Mouse (Mus musculus) heart, adult 2 months (tissue): ENCODE results near the gene Timm10. TPM values are rescaled to one million over a fixed set of nuclear protein-coding genes. Genes with fewer than 3 reads are reported as not detected.

Experiments
- DNase-seq, 2 experiments: peaks; one replicate each; pipeline ENCODE4 v3.0.0; 2021
- H3K27ac ChIP-seq: fragments of 200-600 bp; 2 replicates; pipeline ENCODE4 v1.8.1; 2022
- H3K27me3 ChIP-seq: fragments of 200-500 bp; 2 replicates; pipeline ENCODE4 v1.6.1; 2012; ENCODE audit warnings: mild to moderate bottlenecking, low read length, inconsistent platforms, mixed read lengths; ENCODE audit not compliant: control insufficient read depth, insufficient read depth
- H3K36me3 ChIP-seq: fragments of 200-500 bp; 2 replicates; pipeline ENCODE4 v1.6.1; 2012; ENCODE audit warnings: low read length, inconsistent platforms; ENCODE audit not compliant: control insufficient read depth, insufficient read depth
- H3K4me1 ChIP-seq: fragments of 200-500 bp; 2 replicates; pipeline ENCODE4 v1.6.1; 2011; ENCODE audit warnings: low read length; ENCODE audit not compliant: control insufficient read depth, insufficient read depth
- H3K4me3 ChIP-seq: fragments of 200-600 bp; 2 replicates; pipeline ENCODE4 v1.8.1; 2022
- H3K79me2 ChIP-seq: fragments of 200-500 bp; replicated peaks from 2 replicates; pipeline ENCODE4 v1.6.1; 2012; ENCODE audit warnings: mild to moderate bottlenecking, inconsistent platforms, low read length, moderate library complexity, mixed read lengths; ENCODE audit not compliant: control insufficient read depth, insufficient read depth
- H3K9ac ChIP-seq: fragments of 200-500 bp; 2 replicates; pipeline ENCODE4 v1.6.1; 2012; ENCODE audit warnings: low read depth, mild to moderate bottlenecking, control low read depth, inconsistent platforms, low read length, mixed read lengths
- CTCF ChIP-seq: fragments of 200-600 bp; IDR thresholded peaks from 2 replicates; pipeline ENCODE4 v1.8.1; 2022; ENCODE audit warnings: antibody characterized with exemption, mild to moderate bottlenecking, moderate library complexity
- EP300 ChIP-seq: fragments of 200-500 bp; IDR thresholded peaks from 2 replicates; pipeline ENCODE4 v1.6.1; 2011; ENCODE audit warnings: low read depth, low read length, control low read depth; ENCODE audit not compliant: insufficient read depth
- POLR2A ChIP-seq: fragments of 200-500 bp; IDR thresholded peaks from 2 replicates; pipeline ENCODE4 v1.6.1; 2011; ENCODE audit warnings: mild to moderate bottlenecking, low read depth, low read length, control low read depth; ENCODE audit not compliant: insufficient read depth
- WGBS: fragments of 180-500 bp; shearing (Covaris S2); methylation state at CpG from one replicate; pipeline ENCODE4 v1.1.7; 2018; 5-methylcytosine and 5-hydroxymethylcytosine counted together
- intact Hi-C: fragments of 180-260 bp; cut with DNase I; formaldehyde crosslinking; loops from one replicate; pipeline ENCODE4 v1.15.1; 2025
- polyA plus RNA-seq: library from polyadenylated mRNA; depleted of rRNA; stranded (reverse); fragments of >200 nt; gene quantifications from 2 replicates; pipeline ENCODE4 v1.2.3, GENCODE M21; 2012; rRNA removed
- total RNA-seq, 2 experiments: library from RNA; stranded (reverse); gene quantifications; 2 replicates each; pipeline ENCODE4 v1.2.3; 2021

Timm10 gene
- total and polyA plus RNA-seq, 3 experiments: 106 to 129 (median 123) TPM

- H3K36me3 ChIP-seq: no peaks in the 10 kb centered on the region
- no peaks in the 10 kb centered on the region for H3K79me2 ChIP-seq
- H3K4me3 ChIP-seq: no peak overlapping the region
- peaks cover 1% of the 10 kb centered on the region; the same call in 1 of the 2 replicates for H3K27me3 ChIP-seq
- H3K27ac ChIP-seq: no peak overlapping the region
- no peak for DNase-seq
- WGBS: 46% methylated on average over 6 of the region's 6 CpGs
- no peak overlapping the region for H3K9ac ChIP-seq
- intact Hi-C loops: no loop called here
- H3K4me1 ChIP-seq: no peaks in the 10 kb centered on the region
- TF ChIP-seq EP300 (no peak), POLR2A (no peak), CTCF (no peak)
These were observed 49.0 kb downstream of the Timm10 start for GRCm38 (mm10) chr2:84875842-84876241.

Other genes with a start within 250 kb of the Timm10 start
- gene Ctnnd1, start 176.2 kb upstream of the Timm10 start, total RNA-seq: 10 to 100 TPM; 53.4 to 61.4 TPM
- gene Ctnnd1, start 176.2 kb upstream of the Timm10 start, polyA plus RNA-seq: 26.5 and 54.5 TPM in 2 replicates
- gene Btbd18, start 167.9 kb upstream of the Timm10 start, total RNA-seq: not detected
- not detected in 2 replicates for gene Btbd18, start 167.9 kb upstream of the Timm10 start, polyA plus RNA-seq
- gene Selenoh, start 156.2 kb upstream of the Timm10 start, total RNA-seq: 10 to 100 TPM; 21.8 to 28.0 TPM
- gene Selenoh, start 156.2 kb upstream of the Timm10 start, polyA plus RNA-seq: 18.0 and 19.6 TPM in 2 replicates
- 1 to 10 TPM; 5.8 to 5.9 TPM for gene Gm28635, start 149.0 kb upstream of the Timm10 start, total RNA-seq
- not detected in 2 replicates for gene Gm28635, start 149.0 kb upstream of the Timm10 start, polyA plus RNA-seq
- gene Med19, start 148.6 kb upstream of the Timm10 start, total RNA-seq: 10 to 100 TPM; 11.5 to 14.2 TPM
- gene Med19, start 148.6 kb upstream of the Timm10 start, polyA plus RNA-seq: 6.8 and 10.4 TPM in 2 replicates
- 100 to 1,000 TPM; 105 to 115 TPM for gene Tmx2, start 147.9 kb upstream of the Timm10 start, total RNA-seq
- gene Tmx2, start 147.9 kb upstream of the Timm10 start, polyA plus RNA-seq: 148 and 203 TPM in 2 replicates
- gene Zdhhc5, start 111.8 kb upstream of the Timm10 start, total RNA-seq: 10 to 100 TPM; 62.8 to 72.5 TPM
- gene Zdhhc5, start 111.8 kb upstream of the Timm10 start, polyA plus RNA-seq: 47.6 and 61.2 TPM in 2 replicates
- gene Clp1, start 99.6 kb upstream of the Timm10 start, total RNA-seq: 1 to 10 TPM; 4.0 to 4.6 TPM
- 3.5 and 7.4 TPM in 2 replicates for gene Clp1, start 99.6 kb upstream of the Timm10 start, polyA plus RNA-seq
- under 1 TPM; 0.44 to 0.45 TPM for gene Ypel4, start 92.9 kb upstream of the Timm10 start, total RNA-seq
- gene Ypel4, start 92.9 kb upstream of the Timm10 start, polyA plus RNA-seq: 1.5 and 1.7 TPM in 2 replicates
- gene Gm19426, start 83.3 kb upstream of the Timm10 start, total RNA-seq: 1 to 10 TPM; 1.8 to 2.0 TPM
- 1.5 and 1.7 TPM in 2 replicates for gene Gm19426, start 83.3 kb upstream of the Timm10 start, polyA plus RNA-seq
- gene Serping1, start 51.6 kb upstream of the Timm10 start, total RNA-seq: 10 to 100 TPM; 79.7 to 81.5 TPM
- gene Serping1, start 51.6 kb upstream of the Timm10 start, polyA plus RNA-seq: 268 and 301 TPM in 2 replicates
- 100 to 1,000 TPM in 1 of 2 experiments, 10 to 100 TPM in 1; 26.5 to 109 TPM for gene Ube2l6, start 28.2 kb upstream of the Timm10 start, total RNA-seq
- 42.0 and 131 TPM in 2 replicates for gene Ube2l6, start 28.2 kb upstream of the Timm10 start, polyA plus RNA-seq
- gene Smtnl1, start 4.3 kb upstream of the Timm10 start, total RNA-seq: not detected
- gene Smtnl1, start 4.3 kb upstream of the Timm10 start, polyA plus RNA-seq: not detected in 2 replicates
- gene Slc43a1, start 11.9 kb downstream of the Timm10 start, total RNA-seq: 1 to 10 TPM; 2.1 to 2.3 TPM
- 3.7 and 6.7 TPM in 2 replicates for gene Slc43a1, start 11.9 kb downstream of the Timm10 start, polyA plus RNA-seq
- 1 to 10 TPM; 3.6 to 3.8 TPM for gene Rtn4rl2, start 59.7 kb downstream of the Timm10 start, total RNA-seq
- gene Rtn4rl2, start 59.7 kb downstream of the Timm10 start, polyA plus RNA-seq: 2.6 and 6.1 TPM in 2 replicates
- 10 to 100 TPM; 62.6 to 79.1 TPM for gene Slc43a3, start 109.6 kb downstream of the Timm10 start, total RNA-seq
- 101 and 141 TPM in 2 replicates for gene Slc43a3, start 109.6 kb downstream of the Timm10 start, polyA plus RNA-seq
- not detected for gene Prg2, start 153.5 kb downstream of the Timm10 start, total RNA-seq
- gene Prg2, start 153.5 kb downstream of the Timm10 start, polyA plus RNA-seq: 0.14 and 0.44 TPM in 2 replicates
- not detected for gene Prg3, start 161.2 kb downstream of the Timm10 start, total RNA-seq
- gene Prg3, start 161.2 kb downstream of the Timm10 start, polyA plus RNA-seq: not detected in 2 replicates
- 10 to 100 TPM; 38.8 to 39.0 TPM for gene Ssrp1, start 210.2 kb downstream of the Timm10 start, total RNA-seq
- gene Ssrp1, start 210.2 kb downstream of the Timm10 start, polyA plus RNA-seq: 39.6 and 59.5 TPM in 2 replicates
- gene P2rx3, start 210.5 kb downstream of the Timm10 start, total RNA-seq: under 1 TPM; 0.25 to 0.81 TPM
- gene P2rx3, start 210.5 kb downstream of the Timm10 start, polyA plus RNA-seq: 0.39 and 0.79 TPM in 2 replicates
- 10 to 100 TPM; 56.9 to 59.1 TPM for gene Tnks1bp1, start 221.0 kb downstream of the Timm10 start, total RNA-seq
- gene Tnks1bp1, start 221.0 kb downstream of the Timm10 start, polyA plus RNA-seq: 40.7 and 54.1 TPM in 2 replicates